Mouse (Mus musculus) adrenal gland, postnatal 10 days (tissue): Measurements from ENCODE around the gene Acot12. TPM values are rescaled to one million over a fixed set of nuclear protein-coding genes. Genes with fewer than 3 reads are reported as not detected.

Experiments
- DNase-seq: peaks from one replicate; pipeline ENCODE4 v3.0.0; 2021; ENCODE audit warnings: mixed read lengths
- long read RNA-seq, 2 experiments: library from polyadenylated mRNA; stranded (forward); transcript quantifications; one replicate each; pipeline ENCODE4 v2.0.0; 2021
- total RNA-seq, 2 experiments: library from RNA; stranded (reverse); gene quantifications; 2 replicates each; pipeline ENCODE4 v1.2.3; 2021

Acot12 gene
- total RNA-seq: 10 to 100 TPM in 1 of 2 experiments, 1 to 10 TPM in 1; 8.4 to 19.2 TPM
- long read RNA-seq, experiment 1, transcript Acot12-201 (15 exons, 3,058 nt): major isoform, 12 of 19 reads
- long read RNA-seq, experiment 1, partial matches to known transcripts: 3 of 19 reads
- long read RNA-seq, experiment 1, other reads (novel, unspliced or antisense): 4 of 19 reads
- long read RNA-seq, experiment 2, partial matches to known transcripts: 0 of 2 reads
- long read RNA-seq, experiment 2, other reads (novel, unspliced or antisense): 1 of 2 reads

DNA sequence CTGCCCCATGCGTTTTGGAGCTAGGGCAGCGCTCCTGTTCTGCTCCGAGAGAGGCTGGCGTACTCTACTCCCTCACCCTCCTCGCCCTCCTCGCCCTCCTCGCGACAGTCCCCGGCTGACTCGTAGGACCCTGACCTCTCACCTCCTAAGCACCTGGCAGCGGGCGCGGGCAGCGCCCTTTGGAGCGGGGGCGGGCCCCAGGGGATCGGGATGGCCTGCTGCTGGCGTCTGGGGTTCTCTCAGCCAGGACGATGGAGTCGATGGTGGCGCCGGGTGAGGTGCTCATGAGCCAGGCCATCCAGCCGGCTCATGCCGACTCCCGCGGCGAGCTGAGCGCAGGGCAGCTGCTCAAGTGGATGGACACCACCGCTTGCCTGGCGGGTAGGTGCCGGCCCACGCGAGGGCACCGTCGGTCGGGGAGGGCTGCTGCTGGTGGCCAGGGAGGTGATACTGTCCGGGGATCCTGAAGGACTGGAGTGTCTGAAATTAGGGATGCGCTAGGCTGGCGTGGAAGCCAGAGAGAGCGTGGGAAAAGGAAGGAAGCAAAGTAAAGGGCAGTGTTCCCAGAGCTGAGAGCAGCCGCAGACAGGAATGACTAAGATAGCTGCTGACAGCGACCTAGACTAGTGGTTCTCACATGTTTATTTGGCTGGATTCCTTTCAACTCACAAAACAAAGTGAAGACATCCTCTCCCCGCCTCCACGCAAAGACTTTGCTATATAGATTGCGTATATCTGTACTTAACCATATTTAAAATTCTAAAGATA is at the start of gene Acot12:
Acot12 (plus strand) TSS at position 233 of the 768 bp plus-strand sequence.
- peak; percentile 77 for DNase-seq

GRCm38 (mm10) chr13:91693615-91694014 is 47.7 kb upstream of the Acot12 start:
- no peak for DNase-seq

GRCm38 (mm10) chr13:91695406-91695805 is 45.9 kb upstream of the Acot12 start:
- no peak for DNase-seq

DNA sequence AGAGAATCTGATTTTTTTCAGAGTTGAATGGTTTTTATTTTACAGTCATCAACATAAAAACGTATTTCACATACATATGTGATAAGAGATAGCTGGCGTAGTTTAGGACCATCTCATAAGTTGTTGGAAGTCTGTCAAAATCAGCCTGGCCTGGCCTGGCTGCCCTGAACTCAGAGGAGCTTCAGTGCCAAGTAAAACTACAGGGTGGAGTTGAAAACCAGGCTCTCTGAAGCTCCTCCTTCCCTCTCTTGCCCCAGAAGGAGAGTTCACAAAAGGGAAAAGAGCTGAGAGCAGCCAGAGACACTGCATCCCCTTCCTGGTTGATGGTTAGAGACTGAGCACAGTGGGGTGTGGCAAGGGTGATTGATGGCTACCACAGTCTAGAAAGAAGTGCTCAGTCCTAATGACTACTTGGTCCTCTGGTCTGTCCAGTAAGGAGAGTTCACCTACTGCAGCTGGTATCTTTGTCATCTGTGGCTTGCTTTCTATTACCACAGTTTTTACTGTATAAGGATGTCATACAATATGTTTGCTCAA is 45.1 kb upstream of the Acot12 start:
- DNase-seq: peak; percentile 41

GRCm38 (mm10) chr13:91697011-91697410 is 44.3 kb upstream of the Acot12 start:
- peak; percentile 50 for DNase-seq

DNA sequence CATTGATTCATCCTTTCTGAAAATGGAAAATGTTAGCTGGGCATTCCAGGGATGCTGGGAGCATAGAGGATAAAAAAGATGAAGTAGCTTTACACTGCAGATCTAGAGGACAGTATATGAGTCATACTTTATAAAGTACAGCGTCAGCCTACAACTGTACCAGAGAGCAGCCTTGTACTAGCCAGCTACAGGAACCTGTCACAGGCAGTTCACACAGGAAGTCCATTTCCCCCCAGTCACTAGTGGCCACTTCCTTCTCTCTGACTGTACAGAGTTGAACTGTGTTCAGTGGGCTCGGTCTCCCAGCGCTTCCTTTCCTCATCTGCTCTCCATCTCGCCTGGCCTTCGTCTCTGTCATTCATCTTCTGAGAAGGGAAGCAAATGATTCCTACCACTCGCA is 39.0 kb upstream of the Acot12 start:
- no peak for DNase-seq

DNA sequence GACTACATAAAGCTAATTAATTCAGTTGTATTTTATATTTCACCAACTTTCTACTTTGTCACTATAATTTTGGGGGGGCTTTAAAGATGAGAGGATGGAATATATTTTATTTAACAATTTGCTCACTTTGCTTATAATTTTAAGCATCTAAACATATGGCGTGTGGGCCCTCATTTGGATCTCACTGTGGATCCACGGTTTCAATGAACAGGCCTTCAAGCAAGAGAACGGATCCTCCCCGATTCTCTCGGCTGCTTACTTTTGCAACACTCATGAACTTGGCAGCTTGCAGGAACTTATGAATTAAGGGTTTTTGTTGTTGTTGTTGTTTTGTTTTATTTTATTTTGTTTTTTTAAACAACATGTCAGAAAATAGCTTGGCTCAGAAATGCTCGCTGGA is 21.8 kb upstream of the Acot12 start:
- DNase-seq: no peak

DNA sequence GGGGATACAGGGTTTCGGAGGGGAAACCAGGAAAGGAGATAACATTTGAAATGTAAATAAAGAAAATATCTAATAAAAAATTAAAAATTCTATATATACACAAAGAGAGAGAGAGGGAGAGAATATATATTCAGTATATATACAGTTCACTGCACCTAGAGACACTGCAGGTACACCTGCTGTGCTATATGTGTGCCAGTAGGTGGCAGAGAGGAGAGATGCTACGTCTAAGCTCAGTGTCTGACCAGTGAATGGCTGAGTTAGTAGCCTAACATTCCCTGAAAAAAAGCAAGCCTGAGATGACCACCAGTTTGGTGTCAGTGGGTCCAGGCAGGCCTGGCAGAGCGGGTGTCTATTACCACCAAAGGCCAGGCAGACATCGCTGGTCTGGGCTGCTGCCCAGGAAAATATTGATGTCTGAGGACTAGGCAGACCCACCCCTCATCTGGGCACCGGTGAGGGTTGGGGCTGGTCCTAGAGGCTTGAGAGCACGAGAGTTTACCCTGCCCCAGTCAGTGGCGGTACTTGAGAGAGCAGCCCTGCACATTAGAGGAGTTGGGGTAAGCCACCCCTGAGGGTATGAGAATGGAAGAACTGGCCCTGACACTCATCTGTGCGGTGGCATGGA is 18.1 kb upstream of the Acot12 start:
- DNase-seq: peak; percentile 16

GRCm38 (mm10) chr13:91723736-91724119 is 17.6 kb upstream of the Acot12 start:
- no peak for DNase-seq

- DNase-seq: no peak
Observed at GRCm38 (mm10) chr13:91724211-91724610, 17.1 kb upstream of the Acot12 start.

DNA sequence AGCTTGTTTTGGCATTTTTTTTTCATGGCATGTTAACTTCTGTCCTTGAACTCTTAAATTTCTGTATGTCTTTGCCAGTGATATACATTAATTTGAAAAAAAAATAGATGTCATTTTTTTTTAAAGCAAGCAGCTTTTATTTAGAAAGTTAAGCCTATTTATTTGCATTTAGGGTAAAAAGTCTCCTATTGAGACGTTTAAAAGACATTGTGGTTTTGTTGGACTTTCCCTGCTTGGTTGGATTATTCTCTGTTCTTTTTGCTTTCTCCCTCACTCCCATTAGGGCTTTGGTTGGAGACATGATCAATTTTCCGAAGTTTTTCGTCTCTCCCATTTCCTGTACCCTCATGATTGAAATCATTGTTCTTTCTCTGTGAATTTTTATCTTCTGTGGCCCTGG is 16.2 kb upstream of the Acot12 start:
- DNase-seq: no peak

DNA sequence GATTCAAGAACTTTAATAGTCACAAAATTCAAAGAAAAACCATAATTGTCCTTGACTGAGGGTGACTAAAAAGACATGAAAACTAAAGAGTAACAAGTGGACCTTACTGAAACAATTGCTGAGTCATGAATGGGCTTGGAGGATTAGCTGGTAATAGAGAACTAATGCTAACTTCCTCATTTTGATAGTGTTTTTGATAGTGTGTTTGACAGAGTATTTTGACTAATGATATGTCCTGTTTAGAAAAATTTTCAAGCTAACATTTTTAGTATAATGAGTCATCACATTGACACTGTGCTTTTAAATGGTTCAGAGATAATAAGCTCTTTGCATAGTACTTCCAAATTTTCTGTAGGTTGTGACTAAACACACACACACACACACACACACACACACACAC is 13.4 kb upstream of the Acot12 start:
- DNase-seq: no peak

GRCm38 (mm10) chr13:91737191-91737590 is 4.1 kb upstream of the Acot12 start:
- DNase-seq: no peak

DNA sequence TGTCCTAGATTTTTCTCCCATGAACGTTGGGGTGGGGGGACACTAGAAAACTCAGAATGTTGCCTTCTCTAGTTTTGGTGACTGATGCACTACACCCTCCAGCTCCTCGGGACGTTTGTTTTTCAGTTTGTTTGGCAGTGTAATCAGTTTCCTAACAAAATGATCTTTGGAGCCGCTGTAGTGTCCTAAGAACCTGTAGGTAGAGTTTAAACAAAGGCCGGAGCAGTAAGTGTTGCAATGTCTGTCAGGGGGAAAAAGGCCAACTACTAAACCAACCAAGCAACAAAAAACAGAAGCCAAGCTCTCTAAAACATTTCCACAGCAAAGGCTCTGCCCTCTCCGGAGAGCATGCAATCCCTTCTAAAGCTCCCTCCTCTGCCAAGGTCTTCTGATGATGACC is 461 bp upstream of the Acot12 start:
- DNase-seq: no peak

GRCm38 (mm10) chr13:91743180-91743579 is 1.9 kb downstream of the Acot12 start:
- no peak for DNase-seq

DNA sequence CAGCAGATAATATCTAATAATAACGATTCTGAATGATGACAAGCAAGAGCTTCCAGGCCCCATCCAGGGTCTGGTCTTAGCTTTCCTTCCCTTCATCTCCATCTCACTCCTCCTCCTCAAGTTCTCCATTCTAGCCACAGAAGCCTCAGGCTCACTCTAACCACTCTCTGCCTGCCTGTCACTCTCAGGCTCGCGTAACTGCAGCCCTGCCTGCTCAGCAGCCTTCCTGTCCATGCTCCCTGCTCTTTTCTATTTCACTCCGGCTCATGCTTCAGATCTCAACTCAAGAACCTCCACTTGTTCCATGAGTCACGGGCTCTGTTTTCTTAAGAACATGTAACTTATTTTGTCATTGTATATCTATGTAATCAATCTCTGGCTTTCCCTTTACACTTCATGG is 5.2 kb downstream of the Acot12 start:
- no peak for DNase-seq

DNA sequence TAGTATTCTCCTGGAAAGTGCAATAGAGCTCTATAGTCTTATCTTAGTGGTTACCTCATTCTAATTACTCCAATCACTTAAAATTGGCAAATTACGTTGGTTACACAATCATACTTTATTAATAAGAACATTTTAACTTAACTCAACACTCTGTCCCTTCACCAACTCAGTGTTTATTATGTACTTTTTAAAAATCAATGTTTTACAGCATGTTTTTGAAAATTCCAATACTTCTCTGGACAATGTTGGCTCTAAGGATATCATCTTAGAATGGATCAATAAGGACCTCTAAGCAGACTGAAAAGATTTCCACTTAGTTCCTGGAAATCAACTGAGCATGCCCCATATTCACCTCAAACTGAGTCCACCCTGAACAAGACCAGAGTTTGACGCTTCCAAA is 7.1 kb downstream of the Acot12 start:
- DNase-seq: no peak

- no peak for DNase-seq
Observed at GRCm38 (mm10) chr13:91749981-91750380, 8.7 kb downstream of the Acot12 start.

DNA sequence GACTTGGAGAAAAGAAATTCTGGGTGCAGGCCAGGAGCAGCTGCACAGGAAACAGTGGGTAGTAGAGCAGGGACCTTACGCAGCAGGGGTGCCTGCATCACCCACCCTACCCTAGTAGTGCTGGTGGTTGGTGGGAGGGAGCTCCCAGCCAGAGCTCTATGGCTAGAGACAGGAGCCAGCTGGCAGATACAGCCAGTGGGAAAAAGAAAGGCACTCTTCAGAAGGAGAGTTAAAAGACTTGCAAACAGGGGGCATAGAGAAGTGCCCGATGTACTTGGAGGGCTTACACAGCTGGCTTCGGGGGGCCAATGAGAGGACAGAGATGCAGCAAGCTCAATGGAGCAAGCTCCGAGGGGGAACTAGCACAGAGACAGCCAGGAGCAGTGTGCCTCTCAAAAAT is 12.4 kb downstream of the Acot12 start:
- no peak for DNase-seq

GRCm38 (mm10) chr13:91754762-91755161 is 13.4 kb downstream of the Acot12 start:
- no peak for DNase-seq

DNA sequence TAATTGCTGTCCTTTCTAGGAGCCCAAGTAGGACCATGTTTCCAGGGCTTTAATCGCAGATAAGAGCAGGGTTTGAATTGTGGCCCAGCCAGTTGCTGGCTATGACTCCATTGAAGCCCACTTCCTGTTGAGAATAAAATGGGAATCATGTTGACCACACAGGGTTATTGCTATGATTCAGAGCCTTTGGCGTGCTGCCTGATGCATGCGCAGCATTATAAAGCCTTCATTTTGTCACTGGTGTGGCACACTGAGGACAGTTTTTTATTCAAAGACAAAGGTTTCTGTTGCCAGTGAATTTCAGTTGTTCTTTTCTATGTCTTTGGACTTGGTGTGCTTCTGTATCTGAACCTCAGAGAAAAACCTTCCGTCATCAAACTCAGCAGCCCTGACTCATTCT is 14.9 kb downstream of the Acot12 start:
- DNase-seq: peak; percentile 54

- DNase-seq: no peak
Observed at GRCm38 (mm10) chr13:91758316-91759048, 17.2 kb downstream of the Acot12 start.

GRCm38 (mm10) chr13:91759791-91760190 is 18.5 kb downstream of the Acot12 start:
- no peak for DNase-seq
